27 mouse cellular contexts compared by ENCODE assay signal in genomic region chr2:165389299-165389952, GRCm38 (mm10). TPM values are rescaled to one million over a fixed set of nuclear protein-coding genes. Genes with fewer than 3 reads are reported as not detected.
"Had no signal": no experiment of that assay in that cellular context is flagged by ENCODE, and none has a peak within 500 bp of the region (broad histone marks: within the 10 kb centered on the region; RNA-seq: fewer than 3 reads in every experiment).

No protein-coding gene starts in this region.

- ATAC-seq: intestine, embryonic 15.5 days; lung, postnatal 0 days; midbrain, embryonic 15.5 days had no signal

- H3K4me2 ChIP-seq: intestine, embryonic 15.5 days; kidney, embryonic 15.5 days; limb, embryonic 15.5 days; midbrain, embryonic 12.5 days; midbrain, embryonic 15.5 days had no signal

- H3K9ac ChIP-seq: intestine, embryonic 15.5 days; kidney, embryonic 15.5 days; limb, embryonic 12.5 days; limb, embryonic 15.5 days; lung, embryonic 14.5 days; midbrain, embryonic 12.5 days; midbrain, embryonic 15.5 days had no signal

- H3K9me3 ChIP-seq: intestine, embryonic 15.5 days; kidney, embryonic 15.5 days; limb, embryonic 15.5 days; midbrain, embryonic 12.5 days; midbrain, embryonic 15.5 days had no signal

- DNase-seq: kidney, adult 11 months; kidney, adult 8-10 months; kidney, postnatal 14 days; kidney, postnatal 4 days; left cerebral cortex, postnatal 4 days; lung, embryonic 14.5 days; thymus, adult 18-20 months; thymus, postnatal 36 days had no signal

- H3K27me3 ChIP-seq: intestine, embryonic 15.5 days; kidney, embryonic 15.5 days; limb, embryonic 12.5 days; limb, embryonic 15.5 days; midbrain, embryonic 12.5 days; midbrain, embryonic 15.5 days had no signal

- H3K27ac ChIP-seq: intestine, embryonic 15.5 days; kidney, embryonic 15.5 days; limb, embryonic 12.5 days; limb, embryonic 15.5 days; macrophage; midbrain, embryonic 12.5 days; midbrain, embryonic 15.5 days had no signal

- H3K4me3 ChIP-seq: intestine, embryonic 15.5 days; kidney, embryonic 15.5 days; limb, embryonic 12.5 days; limb, embryonic 15.5 days; midbrain, embryonic 12.5 days; midbrain, embryonic 15.5 days; myocyte had no signal

RNA-seq across cellular contexts. Expression of gene Zfp334, which starts 1.4 kb away (rescaled TPM):
- total RNA-seq: megakaryocyte, adult 5-6 weeks had no signal

RNA-seq across cellular contexts. Expression of gene Ocstamp, which starts 10.8 kb away (rescaled TPM):
- total RNA-seq: layer of hippocampus, adult 18-20 months; layer of hippocampus, postnatal 14 days; left cerebral cortex, adult 8-10 months; left cerebral cortex, postnatal 14 days; left cerebral cortex, postnatal 4 days had no signal
- polyA plus RNA-seq: limb, embryonic 12.5 days; lung, embryonic 14.5 days; macrophage; midbrain, embryonic 15.5 days; myocyte; neural tube, embryonic 11.5 days; neural tube, embryonic 14.5 days had no signal

RNA-seq across cellular contexts. Expression of gene Zfp663, which starts 20.9 kb away (rescaled TPM):
- total RNA-seq: megakaryocyte, adult 5-6 weeks had no signal
- polyA plus RNA-seq: macrophage; myocyte; small intestine, adult 2 months; testis, adult 2 months; urinary bladder, adult 2 months had no signal
